Mouse (Mus musculus) urinary bladder, adult 18-20 months (tissue): Measurements from ENCODE around the gene Stam2.

Source experiments
- DNase-seq, 2 experiments: peaks; one replicate each; pipeline ENCODE4 v3.0.0; 2022; ENCODE audit warnings: low spot score in 2 of 2, mixed read lengths in 2 of 2

Gene Stam2

GRCm38 (mm10) chr2:52730891-52731290 lies 11.2 kb downstream of the Stam2 start:
- no peak for DNase-seq

- no peak for DNase-seq
Measured at GRCm38 (mm10) chr2:52720231-52721025, 21.7 kb downstream of the Stam2 start.

DNA sequence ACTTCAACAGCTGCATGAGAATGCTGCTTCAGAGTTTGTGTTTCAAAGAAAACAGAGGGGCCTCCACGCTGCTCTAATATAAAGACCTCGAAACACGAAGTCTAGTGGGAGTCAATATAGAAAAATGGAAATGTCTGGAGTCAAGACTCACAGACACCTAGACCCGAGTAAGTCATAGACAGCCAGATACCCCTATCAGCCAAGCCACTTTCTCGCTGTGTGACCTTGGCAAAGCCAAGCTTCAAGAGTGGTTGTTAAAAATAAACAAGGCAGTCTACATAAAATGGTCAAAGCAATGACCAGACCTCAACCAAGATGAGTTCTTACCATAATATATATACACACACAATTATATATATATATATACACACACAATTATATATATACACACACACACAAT lies 25.0 kb downstream of the Stam2 start:
- DNase-seq, result no peak

DNA sequence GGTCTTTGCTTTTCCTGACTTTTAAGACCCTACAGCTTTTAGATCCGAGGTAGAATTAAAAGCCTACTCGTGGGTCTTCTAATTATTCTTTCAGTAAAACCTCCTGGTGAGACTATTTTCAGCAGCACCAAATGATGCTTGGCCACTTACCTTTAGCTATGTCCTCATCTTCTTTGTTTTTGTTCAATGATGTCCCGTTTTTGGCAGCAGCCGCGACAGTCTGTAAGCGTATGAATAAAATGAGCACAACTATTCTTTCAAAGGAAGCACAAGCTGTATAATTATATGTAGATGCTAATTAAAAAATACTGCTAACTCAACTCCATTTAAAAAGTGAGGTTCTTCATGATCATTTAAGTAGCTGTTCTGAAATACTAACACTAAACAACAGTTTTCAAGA lies 26.5 kb downstream of the Stam2 start:
- no peak for DNase-seq

- no peak for DNase-seq
Measured at GRCm38 (mm10) chr2:52714111-52714510, 28.0 kb downstream of the Stam2 start.

DNA sequence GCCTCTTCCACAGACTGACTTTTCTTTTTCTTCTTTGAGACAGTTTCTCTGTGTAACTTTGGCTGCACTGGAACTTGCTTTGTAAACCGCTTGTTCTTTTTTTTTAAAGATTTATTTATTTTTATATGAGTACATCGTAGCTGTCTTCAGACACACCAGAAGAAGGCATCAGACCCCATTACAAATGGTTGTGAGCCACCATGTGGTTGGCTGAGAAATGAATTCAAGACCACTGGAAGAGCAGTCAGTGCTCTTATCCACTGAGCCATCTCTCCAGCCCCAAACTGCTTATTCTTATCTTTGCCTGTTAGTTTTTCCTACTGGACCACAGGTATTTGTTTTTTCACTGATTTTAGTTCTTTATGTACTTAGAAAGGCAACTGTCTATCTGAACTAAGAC lies 31.3 kb downstream of the Stam2 start:
- no peak for DNase-seq

DNA sequence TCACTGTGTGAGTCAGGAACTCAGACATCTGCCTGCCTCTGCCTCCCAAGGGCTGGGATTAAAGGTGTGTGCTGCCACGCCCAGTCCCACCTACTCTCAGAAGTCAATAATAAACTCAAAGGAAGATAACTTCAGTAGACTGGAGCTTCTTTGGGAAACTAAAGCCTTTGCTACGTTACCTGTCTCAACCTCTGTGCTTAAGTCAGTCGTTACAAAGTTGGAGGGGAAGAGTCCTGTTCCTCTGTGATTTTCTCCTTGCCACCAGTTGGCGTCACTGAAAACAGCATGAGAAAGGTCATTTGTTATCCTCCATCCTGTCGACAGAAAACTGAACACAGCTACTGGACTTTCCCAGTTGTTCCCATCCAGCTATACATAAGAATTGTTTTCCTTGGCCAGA lies 32.7 kb downstream of the Stam2 start:
- no peak for DNase-seq

DNA sequence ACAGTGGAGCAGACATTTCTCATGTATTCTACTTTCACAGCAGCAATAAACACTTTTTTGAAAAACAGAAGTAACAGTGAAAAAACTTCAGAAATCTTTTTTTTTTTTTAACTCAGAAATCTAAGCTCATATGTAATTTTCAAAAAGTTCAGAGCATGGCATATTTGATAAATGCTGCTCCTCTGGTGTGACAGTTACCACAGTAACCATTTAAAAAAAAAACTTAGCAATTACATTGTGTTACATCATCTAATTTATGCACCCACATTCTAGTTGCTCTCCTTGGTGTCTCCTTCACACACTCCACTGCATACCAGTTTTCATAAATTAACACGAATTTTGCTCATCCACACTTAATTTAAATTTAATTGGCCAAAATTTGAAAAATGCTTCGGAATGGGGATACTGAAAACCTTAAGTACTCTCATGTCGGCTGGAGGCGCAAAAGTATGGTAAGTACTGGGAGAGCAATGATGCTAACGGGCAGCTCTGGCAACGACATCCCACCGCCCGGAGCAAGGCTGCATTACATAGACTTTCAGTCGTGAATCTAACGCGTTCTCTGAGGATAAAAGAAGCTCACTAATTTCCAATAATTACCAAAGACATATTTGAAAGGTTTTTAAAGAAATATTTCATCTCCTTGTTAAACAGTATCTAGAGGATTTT lies 40.6 kb downstream of the Stam2 start:
- no peak for DNase-seq

- DNase-seq, result no peak
Measured at GRCm38 (mm10) chr2:52700352-52700751, 41.7 kb downstream of the Stam2 start.

GRCm38 (mm10) chr2:52694604-52695003 lies 47.5 kb downstream of the Stam2 start:
- no peak for DNase-seq

- DNase-seq, result no peak
Measured at GRCm38 (mm10) chr2:52691745-52692144, 50.3 kb downstream of the Stam2 start.

DNA sequence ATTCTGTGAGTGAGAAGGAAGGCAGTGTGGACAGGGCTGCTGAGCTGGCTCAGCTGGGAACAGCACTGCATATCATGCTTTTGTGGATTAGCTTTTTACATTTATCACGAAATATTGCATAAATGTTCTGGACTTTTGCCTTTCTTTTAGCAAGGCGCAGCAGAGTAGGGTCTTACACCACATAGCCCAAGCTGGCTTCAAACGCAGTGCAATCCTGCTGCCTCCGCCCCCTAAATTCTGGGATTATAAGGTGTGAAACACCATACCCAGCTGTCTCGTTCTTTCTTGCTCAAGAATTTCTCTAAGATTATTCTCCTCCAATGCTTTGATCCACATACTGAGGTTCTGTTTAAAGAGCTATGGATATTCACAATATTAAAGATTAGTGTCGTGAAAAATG lies 55.5 kb downstream of the Stam2 start:
- DNase-seq, result no peak

- DNase-seq, result no peak
Measured at GRCm38 (mm10) chr2:52677589-52677988, 64.5 kb downstream of the Stam2 start.

- no peak for DNase-seq
Measured at GRCm38 (mm10) chr2:52676913-52677303, 65.2 kb downstream of the Stam2 start.

- DNase-seq, result peak; percentile 13 to 27
Measured at GRCm38 (mm10) chr2:52676023-52676912, 65.8 kb downstream of the Stam2 start, which contains the start of gene Cacnb4. Gene Cacnb4, minus strand, starts transcription at chr2:52676831.

- DNase-seq, result peak in 1 of 2 experiments; percentile 14
Measured at GRCm38 (mm10) chr2:52675278-52675987, 66.6 kb downstream of the Stam2 start.

DNA sequence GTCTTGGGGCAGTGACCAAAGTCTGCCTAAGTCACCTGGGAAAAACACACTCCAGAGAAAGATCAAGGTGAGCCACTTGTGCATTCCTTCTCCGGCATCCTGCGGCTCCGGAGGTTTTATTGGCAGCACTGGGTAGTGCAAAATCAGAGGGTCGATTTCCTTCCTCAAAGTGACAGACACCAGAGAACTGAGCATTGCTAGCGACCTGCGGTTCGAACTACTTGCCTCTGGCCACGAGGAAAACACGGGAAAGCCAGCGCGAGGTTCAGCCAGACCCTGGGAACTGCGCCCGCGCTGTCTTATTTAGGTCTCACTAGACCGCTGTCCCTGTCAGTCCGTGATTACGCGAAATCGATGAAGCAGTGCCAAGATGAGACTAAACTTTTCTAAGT lies 67.2 kb downstream of the Stam2 start:
- peak in 1 of 2 experiments; percentile 3 for DNase-seq

- DNase-seq, result no peak
Measured at GRCm38 (mm10) chr2:52673172-52673571, 68.9 kb downstream of the Stam2 start.

DNA sequence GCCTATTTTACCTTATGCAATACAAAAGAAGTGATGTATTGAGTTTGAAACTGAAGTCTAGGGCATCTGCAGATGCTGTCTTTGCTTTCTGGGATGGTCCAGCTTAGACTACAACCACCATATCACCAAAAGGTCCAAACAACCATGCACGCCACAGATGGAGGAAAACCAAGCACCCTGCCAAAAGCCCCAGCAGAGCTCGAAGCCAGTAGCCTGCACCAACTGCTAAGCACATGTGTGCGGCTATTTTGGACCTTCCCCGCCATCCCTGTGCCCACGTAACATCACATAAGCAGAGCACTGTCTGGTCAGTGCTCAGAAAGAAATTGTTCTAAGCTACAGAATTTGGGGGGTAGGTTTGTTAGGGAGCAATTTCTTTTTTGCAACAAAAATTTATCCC lies 71.3 kb downstream of the Stam2 start:
- DNase-seq, result no peak

DNA sequence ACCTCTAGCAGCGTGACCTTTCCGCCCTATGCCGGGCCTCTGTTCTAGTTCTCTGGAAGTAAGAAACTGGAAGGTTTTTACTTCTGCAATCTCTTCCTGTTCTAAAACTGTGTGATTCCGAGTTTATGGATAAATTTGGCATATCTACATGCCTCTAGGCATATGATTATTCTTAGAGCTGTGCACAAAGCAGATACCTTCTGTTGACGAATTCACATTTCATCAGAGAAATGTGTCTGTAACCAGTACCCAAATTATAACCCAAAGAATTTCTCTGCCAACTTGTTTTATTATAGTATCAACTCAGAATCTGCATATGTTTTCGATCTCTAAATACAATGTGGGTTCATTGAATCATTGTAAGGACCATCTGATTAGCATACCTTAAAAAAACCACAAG lies 73.6 kb downstream of the Stam2 start:
- DNase-seq, result no peak

DNA sequence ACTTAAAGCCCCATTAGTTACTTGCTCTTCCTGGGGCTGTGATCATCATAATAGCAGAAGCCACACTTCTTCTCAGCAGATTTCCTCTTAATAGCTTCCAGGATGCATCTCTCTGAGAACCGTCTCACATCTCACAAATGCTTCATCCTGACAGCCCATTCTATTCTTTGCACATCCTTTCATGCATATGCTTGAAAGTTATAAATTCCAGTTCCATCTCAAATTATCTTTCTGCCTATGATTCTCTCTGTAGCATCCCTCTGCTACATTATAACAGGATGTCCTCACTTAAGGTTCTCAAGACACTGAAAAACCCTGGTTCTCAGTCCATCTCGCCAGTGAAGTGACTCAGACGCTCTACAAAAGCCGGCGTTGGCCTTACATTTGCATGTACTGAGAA lies 85.4 kb downstream of the Stam2 start:
- DNase-seq, result no peak

GRCm38 (mm10) chr2:52654541-52654940 lies 87.5 kb downstream of the Stam2 start:
- DNase-seq, result no peak
